Mouse (Mus musculus) kidney, adult 9 months (tissue): ENCODE measurements at regions not wholly inside any gene's neighbourhood (a gene's known extent, or its start where the extent isn't known, plus 50 kb on each side); places are given as distances from the start of the nearest gene placed in this dataset.

Experiments
- DNase-seq: peaks from one replicate; pipeline ENCODE4 v3.0.0; 2022

DNA sequence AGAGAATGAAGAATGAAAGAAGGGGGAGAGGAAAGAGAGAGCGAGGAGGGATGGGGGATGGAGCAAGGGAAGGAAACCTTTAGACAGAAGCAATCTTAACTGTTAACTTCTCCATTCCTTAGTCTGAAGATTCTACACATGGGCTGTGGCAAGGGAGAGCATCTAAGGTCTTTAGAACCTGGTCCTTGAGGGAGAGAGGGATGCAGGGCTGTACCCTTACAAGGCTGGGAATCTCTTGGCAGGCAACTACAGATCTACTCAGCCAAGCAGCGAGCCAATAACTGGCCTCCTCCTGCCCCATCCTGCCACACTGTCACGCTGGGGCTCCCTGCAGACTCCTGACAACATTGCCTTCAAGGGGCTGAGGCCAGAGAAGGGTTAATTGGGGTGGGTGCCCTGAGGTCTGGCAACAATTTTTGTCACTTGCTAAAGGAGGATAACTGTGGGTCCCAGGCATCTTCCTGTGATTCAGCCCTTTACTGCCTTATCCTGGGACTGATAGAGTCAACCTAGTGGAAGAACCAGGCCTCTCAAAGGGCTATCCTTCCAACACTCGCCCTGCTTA is 205.7 kb downstream of the Rpap3 start:
- no peak for DNase-seq

GRCm38 (mm10) chr15:97499240-97499639 is 206.4 kb downstream of the Rpap3 start:
- DNase-seq = no peak

- DNase-seq = peak; percentile 18
Observed at GRCm38 (mm10) chr15:97498375-97498774, 207.2 kb downstream of the Rpap3 start.

GRCm38 (mm10) chr15:97496026-97496425 is 209.6 kb downstream of the Rpap3 start:
- no peak for DNase-seq

DNA sequence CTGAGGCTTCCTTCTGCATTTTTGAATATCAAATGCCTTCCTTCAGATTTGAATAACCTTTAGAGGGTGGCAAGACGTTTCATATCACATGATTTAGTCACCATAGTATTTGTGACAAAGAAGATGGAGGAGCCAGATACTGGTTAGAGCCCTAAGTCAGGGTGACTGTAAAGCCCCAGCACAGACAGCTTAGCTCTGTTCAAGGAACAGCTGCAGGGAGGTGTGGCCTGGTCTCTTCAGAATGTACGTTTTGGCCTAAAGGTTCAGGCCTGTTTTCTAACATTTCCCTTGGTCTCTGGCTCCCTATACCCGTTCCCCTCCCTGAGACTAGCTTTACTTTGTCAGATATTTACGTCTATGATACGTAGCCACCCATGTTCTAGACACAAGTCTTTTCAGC is 212.3 kb downstream of the Rpap3 start:
- no peak for DNase-seq

DNA sequence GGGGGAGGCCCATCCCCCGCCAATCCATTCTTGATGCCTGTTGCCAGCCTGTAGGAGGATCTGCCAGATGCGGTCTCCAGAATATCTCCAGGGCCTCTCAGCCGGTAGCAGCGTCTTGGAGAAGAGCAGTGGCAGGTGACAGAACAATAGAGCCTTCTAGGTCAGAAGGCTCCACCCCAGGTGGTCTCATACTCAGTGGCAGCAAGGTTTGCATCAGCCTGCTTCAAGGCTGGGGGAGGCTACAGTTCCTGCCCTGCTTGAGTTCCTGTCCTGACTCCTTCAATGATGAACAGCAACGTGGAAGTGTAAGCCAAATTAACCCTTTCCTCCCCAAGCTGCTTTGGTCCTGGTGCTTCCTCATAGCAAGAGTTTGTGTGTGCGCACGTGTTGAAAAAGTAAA is 213.8 kb downstream of the Rpap3 start:
- DNase-seq = no peak

- DNase-seq = no peak
Observed at GRCm38 (mm10) chr15:97487425-97487824, 218.2 kb downstream of the Rpap3 start.

DNA sequence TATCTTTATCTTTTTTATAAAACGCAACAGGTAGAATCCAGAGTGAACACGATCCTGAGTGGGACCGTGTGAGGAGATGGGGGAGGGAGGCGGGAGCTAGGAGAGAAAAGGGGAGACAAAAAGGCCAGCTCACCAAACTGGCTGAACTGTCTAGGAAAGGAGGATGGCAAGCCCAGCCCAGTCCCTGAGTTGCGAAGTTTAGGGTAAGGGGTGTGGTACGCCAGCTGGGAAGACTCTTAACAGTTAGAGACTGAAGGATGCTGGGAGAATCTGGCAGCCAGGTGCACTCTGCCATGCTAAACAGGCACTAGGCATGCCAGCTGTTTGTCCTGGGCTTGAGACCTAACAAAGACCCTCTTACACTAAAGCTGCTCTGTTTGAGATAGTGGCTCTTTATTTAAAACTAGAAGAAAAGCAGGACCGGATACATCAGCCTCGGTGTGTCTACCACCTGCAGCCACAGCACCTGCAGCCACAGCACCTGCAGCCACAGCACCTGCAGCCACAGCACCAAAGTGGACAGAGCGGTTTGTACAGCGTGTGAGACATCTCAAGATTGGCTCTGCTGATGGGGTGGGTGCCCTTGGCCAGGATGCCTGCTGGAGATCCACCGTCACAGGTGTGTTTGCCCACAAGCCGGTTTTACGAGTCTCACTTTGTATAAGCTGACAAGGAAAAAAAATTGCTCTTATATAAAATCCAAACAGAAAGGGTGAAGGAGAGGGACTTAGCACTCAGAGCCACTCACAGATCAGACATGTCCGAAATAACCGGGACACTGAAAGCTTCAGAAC is 225.1 kb upstream of the Amigo2 start:
- no peak for DNase-seq

- DNase-seq = no peak
Observed at GRCm38 (mm10) chr15:97471476-97471875, 224.4 kb upstream of the Amigo2 start.

DNA sequence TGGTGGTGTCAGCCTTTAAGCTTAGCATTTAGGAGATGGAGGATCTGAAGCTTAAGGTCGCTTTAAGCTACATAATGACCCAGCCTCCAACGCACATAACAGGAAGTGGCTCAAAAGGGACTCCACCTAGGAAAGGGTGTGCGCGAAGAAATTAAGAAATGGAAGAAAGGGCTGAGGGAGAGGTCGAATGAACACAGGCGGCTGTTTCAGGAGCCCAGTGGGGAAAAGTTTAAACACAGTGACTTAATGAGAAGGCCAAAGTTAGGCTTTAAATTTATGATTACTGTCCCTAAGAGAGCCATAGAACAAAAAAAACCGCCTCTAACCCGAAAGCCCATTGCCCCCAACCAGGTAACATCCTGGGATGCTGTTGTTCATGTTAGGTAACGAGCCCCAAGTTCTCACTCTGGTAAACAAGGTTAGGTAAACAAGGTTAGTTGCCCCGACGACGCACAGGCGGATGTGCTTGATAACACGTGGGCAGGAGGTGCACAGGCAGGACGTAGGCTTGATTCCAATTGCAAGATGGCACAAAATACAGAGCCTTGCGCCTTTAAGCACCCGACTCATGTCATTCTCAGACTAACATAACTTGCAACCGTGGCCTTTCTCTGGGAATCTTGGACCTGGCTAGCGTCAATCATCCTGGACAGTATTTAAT is 222.7 kb upstream of the Amigo2 start:
- no peak for DNase-seq

DNA sequence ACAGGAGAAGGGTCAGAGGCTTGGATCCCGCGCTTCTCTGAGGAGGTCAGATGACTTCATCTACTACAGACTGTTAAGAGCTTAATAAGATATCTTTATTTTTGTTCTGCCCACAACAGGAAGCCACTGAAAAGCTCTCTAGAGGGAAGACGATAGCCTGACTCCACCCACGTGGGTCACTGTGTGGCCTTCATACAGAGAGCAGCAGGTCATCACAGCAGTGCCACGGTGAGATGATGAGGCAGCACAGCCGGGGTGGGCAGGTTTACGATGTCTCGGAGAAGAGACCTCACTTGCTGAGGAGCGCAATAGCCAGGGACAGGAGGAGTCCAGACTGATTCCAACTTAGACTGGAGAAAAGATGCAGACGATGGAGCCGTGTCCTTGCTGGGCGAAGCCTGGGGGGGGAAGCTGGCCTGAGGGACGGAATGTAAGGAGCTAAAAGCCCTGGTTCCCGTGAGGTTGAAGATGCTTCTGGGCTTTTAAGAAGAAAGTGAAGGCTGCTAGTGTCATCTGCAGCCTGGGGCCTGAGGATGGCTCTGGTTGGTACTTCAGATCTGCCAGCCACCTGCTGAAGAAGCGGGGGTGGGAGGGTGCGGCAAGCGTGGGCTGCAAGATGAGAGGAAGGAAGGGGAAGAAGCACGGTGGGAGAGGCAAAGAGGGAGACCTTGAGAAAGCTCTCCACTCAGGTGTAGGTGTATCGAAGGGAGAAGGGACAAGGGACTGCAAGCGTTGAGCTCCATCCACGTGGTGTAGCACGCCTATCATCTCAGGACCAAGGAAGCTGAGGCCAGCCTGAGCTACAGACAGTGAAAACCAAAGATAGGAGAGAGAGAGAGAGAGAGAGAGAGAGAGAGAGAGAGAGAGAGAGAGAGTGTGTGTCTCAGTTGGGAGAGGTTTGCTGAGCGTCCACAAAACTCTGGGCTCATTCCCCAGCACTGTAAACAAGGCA is 221.9 kb upstream of the Amigo2 start:
- DNase-seq = no peak

DNA sequence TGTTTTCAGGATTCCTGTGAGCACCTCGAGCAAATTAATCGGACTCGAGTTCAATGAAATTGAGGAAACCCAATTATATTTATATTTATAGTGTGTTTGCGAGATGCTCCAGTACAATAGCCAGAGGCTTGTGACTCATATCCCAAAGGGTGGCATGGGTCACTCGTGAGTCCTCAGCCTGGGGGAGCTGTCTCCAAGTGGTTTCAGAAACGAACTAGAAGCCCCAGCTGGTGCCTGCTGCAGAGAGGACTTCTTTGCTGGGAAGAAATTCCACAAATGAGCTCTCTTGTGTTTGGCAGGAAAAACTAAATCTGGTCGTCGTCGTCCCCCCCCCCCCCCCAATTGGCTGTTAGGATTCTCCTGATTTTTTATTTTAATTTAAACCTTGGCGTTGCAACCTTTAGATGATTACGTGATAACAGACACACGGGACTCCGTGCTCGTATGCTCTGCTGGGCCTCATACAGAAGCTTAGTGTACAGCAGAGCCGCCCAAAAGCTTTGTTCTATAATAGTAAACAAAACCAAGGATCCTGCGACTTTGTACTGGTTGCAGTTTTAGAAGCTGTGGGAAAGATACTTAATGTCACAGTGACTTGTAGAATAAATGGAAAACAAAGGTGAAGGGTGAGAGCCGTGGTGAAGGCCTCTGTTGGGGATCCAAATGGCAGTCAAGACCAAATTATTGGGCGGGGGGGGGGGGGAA is 220.8 kb upstream of the Amigo2 start:
- DNase-seq = no peak

DNA sequence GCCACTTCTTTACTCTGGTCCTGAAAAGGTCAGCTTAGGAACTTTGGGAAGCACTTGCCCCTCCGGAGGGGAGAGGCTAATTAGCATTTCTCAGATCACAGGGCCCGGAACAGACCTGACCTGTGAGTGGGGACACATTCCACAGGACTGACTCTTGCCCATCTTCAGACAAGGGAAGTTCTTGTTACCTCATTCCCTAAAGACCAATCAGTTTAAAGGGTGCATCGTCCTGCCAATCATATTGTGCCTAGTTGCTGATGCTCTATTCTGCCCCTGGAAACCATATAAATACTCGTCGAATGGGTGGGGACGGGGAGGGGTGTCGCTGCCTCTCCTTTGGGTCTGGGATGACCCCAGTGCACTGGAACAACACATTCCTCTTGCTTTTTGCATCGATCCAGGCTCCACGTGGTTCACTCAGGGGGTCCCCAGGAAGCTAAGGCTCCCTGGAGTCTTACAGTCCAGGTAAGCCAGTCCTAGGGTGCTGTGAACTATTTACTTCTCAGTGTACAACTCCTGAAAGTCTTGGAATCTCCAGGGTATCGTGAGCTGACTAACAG is 219.9 kb upstream of the Amigo2 start:
- DNase-seq = no peak

DNA sequence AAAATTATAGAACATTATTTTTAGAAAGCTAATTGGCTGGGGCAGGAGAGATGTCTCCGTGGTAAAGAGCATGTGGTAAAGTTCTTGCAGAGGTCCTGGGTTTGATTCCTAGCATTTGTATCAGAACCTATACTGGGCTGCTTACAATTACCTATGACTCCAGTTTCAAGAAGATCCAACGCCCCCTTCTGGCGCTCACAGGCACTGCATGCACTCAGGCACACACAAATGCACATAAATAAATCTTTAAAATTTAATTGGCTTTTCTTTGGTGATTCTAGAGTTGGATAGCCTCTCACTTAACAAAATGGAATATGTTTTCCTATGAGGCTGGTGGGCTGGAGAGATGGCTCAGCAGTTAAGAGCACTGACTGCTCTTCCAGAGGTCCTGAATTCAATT is 219.0 kb upstream of the Amigo2 start:
- DNase-seq = peak; percentile 15

DNA sequence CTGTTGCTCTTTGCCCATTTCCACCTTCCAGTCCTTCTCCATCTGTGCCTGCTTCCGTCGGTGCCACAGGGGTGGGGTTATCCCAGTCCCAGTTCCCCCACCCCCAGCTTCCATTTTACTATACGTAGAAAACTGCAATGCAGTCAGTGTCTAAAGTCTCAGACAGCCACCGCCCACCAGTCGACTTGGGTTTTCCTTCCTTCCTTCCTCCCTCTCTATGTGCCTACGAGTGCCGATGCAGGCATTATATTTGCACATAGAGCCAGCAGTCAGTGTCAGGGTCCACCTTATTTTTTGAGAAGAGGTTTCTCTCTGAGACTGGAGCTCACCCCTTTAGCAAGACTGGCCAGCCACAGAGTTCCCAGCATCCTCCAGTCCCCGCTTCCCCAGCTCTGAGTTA is 218.3 kb upstream of the Amigo2 start:
- no peak for DNase-seq

DNA sequence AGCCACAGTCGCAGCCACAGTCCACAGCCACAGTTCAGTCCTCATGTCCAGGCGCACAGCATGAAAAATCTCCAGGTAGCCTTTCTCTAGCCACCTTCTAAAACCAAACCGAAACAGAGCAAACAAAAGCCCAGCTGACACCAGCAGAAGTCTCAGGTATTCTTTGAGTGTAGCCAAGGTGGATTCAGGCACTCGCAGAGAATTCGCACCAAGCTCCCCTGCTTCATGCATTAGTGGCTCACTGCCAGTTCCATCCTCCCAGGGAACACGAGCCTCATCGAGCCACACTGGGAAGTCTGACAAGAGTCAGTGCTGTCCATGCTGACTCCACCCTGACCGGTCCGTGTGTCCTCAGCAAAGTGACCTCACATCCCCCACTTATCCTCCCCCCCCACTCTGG is 217.7 kb upstream of the Amigo2 start:
- no peak for DNase-seq

- no peak for DNase-seq
Observed at GRCm38 (mm10) chr15:97462587-97462986, 215.5 kb upstream of the Amigo2 start.

DNA sequence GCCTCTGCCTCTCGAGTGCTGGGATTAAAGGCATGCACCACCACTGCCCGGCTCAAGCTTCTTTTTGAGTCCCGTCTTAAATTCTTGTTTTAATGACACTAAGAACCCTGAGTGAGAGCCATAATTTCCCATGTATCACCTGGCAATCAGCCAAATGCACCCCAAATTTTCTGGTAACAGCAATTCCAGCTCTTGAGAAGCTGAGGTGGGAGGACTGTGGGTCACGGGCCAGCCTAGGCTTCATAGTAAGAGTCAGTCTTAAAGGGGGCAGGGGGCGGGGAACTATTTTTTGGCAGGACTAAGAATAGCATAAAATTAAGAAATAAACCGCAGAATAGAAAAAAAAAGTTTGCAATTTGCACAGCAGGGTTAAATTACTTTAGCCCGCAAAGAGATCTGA is 214.9 kb upstream of the Amigo2 start:
- no peak for DNase-seq

- DNase-seq = no peak
Observed at GRCm38 (mm10) chr15:97461060-97461459, 214.0 kb upstream of the Amigo2 start.

- DNase-seq = no peak
Observed at GRCm38 (mm10) chr15:97460360-97460719, 213.3 kb upstream of the Amigo2 start.

- DNase-seq = no peak
Observed at GRCm38 (mm10) chr15:97459606-97460359, 212.7 kb upstream of the Amigo2 start.
